Mouse (Mus musculus) hindbrain, embryonic 10.5 days (tissue): Measurements from ENCODE around the gene Vmn1r49. TPM values are rescaled to one million over a fixed set of nuclear protein-coding genes. Genes with fewer than 3 reads are reported as not detected.
"Not testable (repeated sequence)": the region's sequence is repeated elsewhere in the genome, so short reads cannot be mapped to it uniquely, and the experiment has no call there.

Experiments used
- DNase-seq: peaks from one replicate; pipeline ENCODE4 v3.0.0-alpha.2; 2017; ENCODE audit warnings: low spot score
- H3K27ac ChIP-seq: fragments of 300-500 bp; sonication (generic); 2 replicates; pipeline ENCODE4 v1.5.1; 2016; ENCODE audit warnings: mild to moderate bottlenecking, moderate library complexity
- H3K27me3 ChIP-seq: fragments of 300-500 bp; sonication (generic); 2 replicates; pipeline ENCODE4 v1.6.1; 2016; ENCODE audit warnings: mild to moderate bottlenecking; ENCODE audit not compliant: poor library complexity, insufficient read depth, severe bottlenecking
- H3K36me3 ChIP-seq: fragments of 300-500 bp; sonication (generic); 2 replicates; pipeline ENCODE4 v1.6.1; 2016; ENCODE audit warnings: mild to moderate bottlenecking, moderate library complexity
- H3K4me1 ChIP-seq: fragments of 300-500 bp; sonication (generic); replicated peaks from 2 replicates; pipeline ENCODE4 v1.6.1; 2016; ENCODE audit warnings: mild to moderate bottlenecking
- H3K4me3 ChIP-seq: fragments of 300-500 bp; sonication (generic); 2 replicates; pipeline ENCODE4 v1.5.1; 2016; ENCODE audit warnings: mild to moderate bottlenecking, moderate library complexity
- H3K9me3 ChIP-seq: fragments of 300-500 bp; sonication (generic); 2 replicates; pipeline ENCODE4 v1.6.1; 2016; ENCODE audit warnings: mild to moderate bottlenecking, moderate library complexity
- WGBS: fragments of 180-500 bp; shearing (Covaris S2); methylation state at CpG from one replicate; pipeline ENCODE4 v1.1.7; 2016; 5-methylcytosine and 5-hydroxymethylcytosine counted together
- polyA plus RNA-seq: library from polyadenylated mRNA; unstranded; fragments of >200 nt; fragmentation: Nextera tagmentation; extraction: Ambion mirVana; gene quantifications from 2 replicates; pipeline ENCODE4 v1.2.1, GENCODE M21; 2016

Gene Vmn1r49
- polyA plus RNA-seq: not detected in 2 replicates

DNA sequence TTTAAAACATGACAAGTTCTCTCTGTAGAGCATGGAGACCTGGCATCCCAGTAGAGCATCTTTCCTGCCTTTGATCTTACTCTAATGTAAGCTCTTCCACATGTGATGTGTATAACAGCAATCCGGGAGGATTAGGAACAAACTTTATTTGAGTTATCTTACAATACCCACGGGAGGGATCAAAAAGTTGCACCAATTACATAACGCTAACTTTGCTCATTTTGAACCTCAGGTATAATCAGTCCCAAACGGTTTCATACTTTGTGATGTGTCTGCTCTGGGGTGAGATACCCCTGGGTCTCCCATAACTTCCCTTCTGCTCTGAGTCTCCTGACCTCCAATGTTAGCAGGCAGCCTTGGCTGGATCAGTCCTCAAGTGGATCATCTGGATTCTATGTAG lies at the start of gene Vmn1r49:
Gene Vmn1r49, minus strand, starts transcription at position 101 of the 400 bp plus-strand sequence.
- no peak for DNase-seq
- Histone ChIP-seq H3K4me3 (no peak within 1 kb of the TSS), H3K36me3 (no peaks in the 10 kb centered on the region), H3K4me1 (no peaks in the 10 kb centered on the region), H3K9me3 (peaks cover 32% of the 10 kb centered on the region), H3K27ac (no peak within 1 kb of the TSS), H3K27me3 (no peaks in the 10 kb centered on the region)
- 81% methylated on average over 4 of the region's 4 CpGs for WGBS

- not testable (repeated sequence) for H3K27ac ChIP-seq, DNase-seq, H3K4me3 ChIP-seq, H3K4me1 ChIP-seq, H3K27me3 ChIP-seq, H3K36me3 ChIP-seq
- H3K9me3 ChIP-seq: peaks cover 24% of the 10 kb centered on the region
- 92% methylated on average over 1 of the region's 1 CpGs for WGBS
These were observed 44.0 kb upstream of the Vmn1r49 start, which contains the start of gene Vmn1r51 for GRCm38 (mm10) chr6:90122296-90122695. Gene Vmn1r51 (plus strand): TSS chr6:90122596.

DNA sequence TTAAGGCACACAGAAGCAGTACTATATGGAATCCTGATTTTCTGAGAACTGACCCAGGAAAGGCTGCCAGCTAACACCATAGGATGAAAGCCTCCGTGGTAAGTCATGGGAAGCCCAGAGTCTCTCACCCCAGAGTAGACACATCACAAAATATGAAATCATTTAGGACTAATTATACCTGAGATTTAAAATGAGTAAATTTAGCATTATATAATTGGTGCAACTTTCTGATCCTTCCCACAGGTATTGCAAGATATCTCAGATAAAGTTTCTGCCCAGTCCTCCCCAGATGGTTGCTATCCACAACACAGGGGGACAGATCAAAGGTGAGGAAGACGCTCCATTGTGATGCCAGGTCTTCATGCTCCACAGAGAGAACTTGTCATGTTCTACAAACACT lies 22.8 kb upstream of the Vmn1r49 start, which contains the start of gene Vmn1r50:
Gene Vmn1r50, plus strand, starts transcription at position 301 of the 400 bp plus-strand sequence.
- no peak for DNase-seq
- Histone ChIP-seq H3K36me3 (no peaks in the 10 kb centered on the region), H3K4me1 (no peaks in the 10 kb centered on the region), H3K9me3 (peaks cover 21% of the 10 kb centered on the region; the same call in 1 of the 2 replicates), H3K4me3 (no peak within 1 kb of the TSS), H3K27me3 (no peaks in the 10 kb centered on the region), H3K27ac (no peak within 1 kb of the TSS)
- 60% methylated on average over 2 of the region's 2 CpGs for WGBS

GRCm38 (mm10) chr6:90100566-90100965 lies 22.3 kb upstream of the Vmn1r49 start:
- H3K4me1 ChIP-seq: no peaks in the 10 kb centered on the region
- no peaks in the 10 kb centered on the region for H3K36me3 ChIP-seq
- 88% methylated on average over 2 of the region's 2 CpGs for WGBS
- DNase-seq: no peak
- no peak overlapping the region for H3K27ac ChIP-seq
- no peaks in the 10 kb centered on the region for H3K27me3 ChIP-seq
- no peak overlapping the region for H3K4me3 ChIP-seq
- H3K9me3 ChIP-seq: peaks cover 20% of the 10 kb centered on the region; the same call in 1 of the 2 replicates

- not testable (repeated sequence) for H3K4me3 ChIP-seq, H3K27ac ChIP-seq, H3K36me3 ChIP-seq, H3K27me3 ChIP-seq, DNase-seq, H3K9me3 ChIP-seq, H3K4me1 ChIP-seq
- no CpG with 5 or more reads among the region's 2 CpGs for WGBS
These were observed 41.6 kb downstream of the Vmn1r49 start, which contains the start of gene Vmn1r48 for GRCm38 (mm10) chr6:90036741-90037140. Gene Vmn1r48 (minus strand): TSS chr6:90036841.

Other genes starting within 250 kb of the Vmn1r49 start
- not detected in 2 replicates for gene Vmn1r42, start 202.1 kb downstream of the Vmn1r49 start, polyA plus RNA-seq
- gene Vmn1r43, start 202.1 kb downstream of the Vmn1r49 start, polyA plus RNA-seq: not detected in 2 replicates
- not detected in 2 replicates for gene Vmn1r44, start 194.8 kb downstream of the Vmn1r49 start, polyA plus RNA-seq
- gene Vmn1r45, start 137.9 kb downstream of the Vmn1r49 start, polyA plus RNA-seq: not detected in 2 replicates
- not detected in 2 replicates for gene Vmn1r46, start 109.2 kb downstream of the Vmn1r49 start, polyA plus RNA-seq
- gene Vmn1r47, start 62.4 kb downstream of the Vmn1r49 start, polyA plus RNA-seq: not detected in 2 replicates
- gene Vmn1r48, start 41.7 kb downstream of the Vmn1r49 start, polyA plus RNA-seq: not detected in 2 replicates
- gene Vmn1r50, start 22.9 kb upstream of the Vmn1r49 start, polyA plus RNA-seq: not detected in 2 replicates
- not detected in 2 replicates for gene Vmn1r51, start 44.1 kb upstream of the Vmn1r49 start, polyA plus RNA-seq
- not detected in 2 replicates for gene Vmn1r52, start 96.3 kb upstream of the Vmn1r49 start, polyA plus RNA-seq
- gene V1ra8, start 124.3 kb upstream of the Vmn1r49 start, polyA plus RNA-seq: not detected in 2 replicates
- not detected in 2 replicates for gene Vmn1r53, start 145.9 kb upstream of the Vmn1r49 start, polyA plus RNA-seq
- not detected in 2 replicates for gene Vmn1r54, start 167.8 kb upstream of the Vmn1r49 start, polyA plus RNA-seq
- not detected in 2 replicates for gene BC048671, start 222.7 kb upstream of the Vmn1r49 start, polyA plus RNA-seq
- not detected in 2 replicates for gene Chst13, start 246.7 kb upstream of the Vmn1r49 start, polyA plus RNA-seq